Mouse (Mus musculus) intestine, embryonic 15.5 days (tissue): ENCODE measurements around the gene Insl3. TPM values are rescaled to one million over a fixed set of nuclear protein-coding genes. Genes with fewer than 3 reads are reported as not detected.
"Not testable (repeated sequence)": the region's sequence is repeated elsewhere in the genome, so short reads cannot be mapped to it uniquely, and the experiment has no call there.

Source experiments
- ATAC-seq: fragments of 200-750 bp; cut with Nextera tagmentation; 2 replicates; pipeline ENCODE4 v1.8.0; 2017; ENCODE audit warnings: moderate TSS enrichment, moderate library complexity
- H3K27ac ChIP-seq: fragments of 300-500 bp; sonication (generic); 2 replicates; pipeline ENCODE4 v1.5.1; 2015; ENCODE audit warnings: mild to moderate bottlenecking, inconsistent platforms
- H3K27me3 ChIP-seq: fragments of 300-500 bp; sonication (generic); replicated peaks from 2 replicates; pipeline ENCODE4 v1.6.1; 2015; ENCODE audit warnings: inconsistent platforms
- H3K36me3 ChIP-seq: fragments of 300-500 bp; sonication (generic); 2 replicates; pipeline ENCODE4 v1.6.1; 2015; ENCODE audit warnings: inconsistent platforms
- H3K4me1 ChIP-seq: fragments of 300-500 bp; sonication (generic); replicated peaks from 2 replicates; pipeline ENCODE4 v1.6.1; 2015; ENCODE audit warnings: inconsistent platforms
- H3K4me2 ChIP-seq: fragments of 300-500 bp; sonication (generic); replicated peaks from 2 replicates; pipeline ENCODE4 v1.6.1; 2015; ENCODE audit warnings: mild to moderate bottlenecking, inconsistent platforms
- H3K4me3 ChIP-seq: fragments of 300-500 bp; sonication (generic); replicated peaks from 2 replicates; pipeline ENCODE4 v1.5.1; 2015; ENCODE audit warnings: inconsistent platforms
- H3K9ac ChIP-seq: fragments of 300-500 bp; sonication (generic); 2 replicates; pipeline ENCODE4 v1.6.1; 2015; ENCODE audit warnings: inconsistent platforms
- H3K9me3 ChIP-seq: fragments of 300-500 bp; sonication (generic); 2 replicates; pipeline ENCODE4 v1.6.1; 2016; ENCODE audit warnings: inconsistent platforms
- WGBS: fragments of 180-500 bp; shearing (Covaris S2); methylation state at CpG from one replicate; pipeline ENCODE4 v1.1.7; 2015; 5-methylcytosine and 5-hydroxymethylcytosine counted together
- polyA plus RNA-seq: library from polyadenylated mRNA; unstranded; fragments of >200 nt; fragmentation: Nextera tagmentation; extraction: Ambion mirVana; gene quantifications from 2 replicates; pipeline ENCODE4 v1.2.1, GENCODE M21; 2015

Insl3 gene
- polyA plus RNA-seq, 1 experiment from 2014 or later, result 1.2 TPM

GRCm38 (mm10) chr8:71717096-71717495 lies 28.1 kb downstream of the Insl3 start:
- Histone ChIP-seq H3K4me1 (0 out of 2 replicates have a peak, but pooled peaks cover 5% of the 10 kb centered on the region), H3K27me3 (no peaks in the 10 kb centered on the region), H3K9me3 (no peaks in the 10 kb centered on the region), H3K27ac (no peak overlapping the region), H3K36me3 (no peaks in the 10 kb centered on the region), H3K4me3 (no peak overlapping the region), H3K9ac (no peak overlapping the region), H3K4me2 (no peak overlapping the region)
- 0 out of 2 replicates have a peak, but pooled peaks have one; percentile 19 for ATAC-seq
- 72% methylated on average over 12 of the region's 12 CpGs for WGBS

- no peak overlapping the region for H3K4me3 ChIP-seq
- no peak overlapping the region for H3K4me2 ChIP-seq
- H3K27me3 ChIP-seq, result no peaks in the 10 kb centered on the region
- no peaks in the 10 kb centered on the region for H3K36me3 ChIP-seq
- 44% methylated on average over 3 of the region's 3 CpGs for WGBS
- H3K4me1 ChIP-seq, result 0 out of 2 replicates have a peak, but pooled peaks cover 5% of the 10 kb centered on the region
- H3K27ac ChIP-seq, result no peak overlapping the region
- no peak overlapping the region for H3K9ac ChIP-seq
- ATAC-seq, result no peak
- no peaks in the 10 kb centered on the region for H3K9me3 ChIP-seq
These were observed 29.2 kb downstream of the Insl3 start for GRCm38 (mm10) chr8:71718252-71718651.

GRCm38 (mm10) chr8:71719218-71719617 lies 30.2 kb downstream of the Insl3 start:
- Histone ChIP-seq H3K9me3 (no peaks in the 10 kb centered on the region), H3K9ac (no peak overlapping the region), H3K27ac (no peak overlapping the region), H3K4me3 (no peak overlapping the region), H3K4me1 (0 out of 2 replicates have a peak, but pooled peaks cover 5% of the 10 kb centered on the region), H3K4me2 (no peak overlapping the region), H3K36me3 (no peaks in the 10 kb centered on the region), H3K27me3 (no peaks in the 10 kb centered on the region)
- 68% methylated on average over 4 of the region's 4 CpGs for WGBS
- ATAC-seq, result no peak

GRCm38 (mm10) chr8:71719928-71720457 lies 31.0 kb downstream of the Insl3 start:
- Histone ChIP-seq H3K9me3 (no peaks in the 10 kb centered on the region), H3K4me3 (no peak overlapping the region), H3K4me2 (no peak overlapping the region), H3K36me3 (no peaks in the 10 kb centered on the region), H3K9ac (no peak overlapping the region), H3K4me1 (peaks cover 7% of the 10 kb centered on the region), H3K27me3 (peaks cover 2% of the 10 kb centered on the region; the same call in 1 of the 2 replicates), H3K27ac (no peak overlapping the region)
- no peak for ATAC-seq
- WGBS, result 45% methylated on average over 7 of the region's 7 CpGs

GRCm38 (mm10) chr8:71723047-71723551 lies 34.1 kb downstream of the Insl3 start:
- Histone ChIP-seq H3K9me3 (no peaks in the 10 kb centered on the region), H3K4me3 (no peak overlapping the region), H3K36me3 (no peaks in the 10 kb centered on the region), H3K27ac (no peak overlapping the region), H3K9ac (no peak overlapping the region), H3K4me2 (no peak overlapping the region), H3K27me3 (peaks cover 5% of the 10 kb centered on the region), H3K4me1 (peaks cover 10% of the 10 kb centered on the region)
- no peak for ATAC-seq
- WGBS, result 64% methylated on average over 14 of the region's 14 CpGs

- WGBS, result 56% methylated on average over 4 of the region's 4 CpGs
- H3K36me3 ChIP-seq, result no peaks in the 10 kb centered on the region
- ATAC-seq, result no peak
- no peak overlapping the region for H3K4me3 ChIP-seq
- H3K4me1 ChIP-seq, result peaks cover 13% of the 10 kb centered on the region
- peaks cover 5% of the 10 kb centered on the region for H3K27me3 ChIP-seq
- no peak overlapping the region for H3K27ac ChIP-seq
- H3K9ac ChIP-seq, result no peak overlapping the region
- H3K9me3 ChIP-seq, result no peaks in the 10 kb centered on the region
- H3K4me2 ChIP-seq, result no peak overlapping the region
These were observed 35.4 kb downstream of the Insl3 start for GRCm38 (mm10) chr8:71724389-71724788.

GRCm38 (mm10) chr8:71725122-71725924 lies 36.3 kb downstream of the Insl3 start, which contains the start of gene Fcho1:
Gene Fcho1 (minus strand): TSS chr8:71725716.
- H3K4me3 ChIP-seq, result peak within 1 kb of the TSS; percentile 58
- peaks cover 5% of the 10 kb centered on the region for H3K27me3 ChIP-seq
- ATAC-seq, result peak; percentile 93
- H3K4me1 ChIP-seq, result peaks cover 10% of the 10 kb centered on the region
- no peaks in the 10 kb centered on the region for H3K9me3 ChIP-seq
- under 1% methylated on average over 54 of the region's 54 CpGs for WGBS
- H3K36me3 ChIP-seq, result no peaks in the 10 kb centered on the region
- H3K4me2 ChIP-seq, result peak within 1 kb of the TSS; percentile 92
- peak within 1 kb of the TSS; percentile 61 for H3K9ac ChIP-seq
- no peak within 1 kb of the TSS for H3K27ac ChIP-seq

- no peak overlapping the region for H3K9ac ChIP-seq
- H3K27ac ChIP-seq, result no peak overlapping the region
- H3K4me1 ChIP-seq, result peaks cover 7% of the 10 kb centered on the region
- peak overlapping the region; percentile 29 for H3K4me3 ChIP-seq
- H3K36me3 ChIP-seq, result no peaks in the 10 kb centered on the region
- WGBS, result 7% methylated on average over 21 of the region's 21 CpGs
- H3K9me3 ChIP-seq, result no peaks in the 10 kb centered on the region
- H3K4me2 ChIP-seq, result peak overlapping the region; percentile 80
- peaks cover 5% of the 10 kb centered on the region for H3K27me3 ChIP-seq
- 0 out of 2 replicates have a peak, but pooled peaks have one; percentile 30 for ATAC-seq
These were observed 39.3 kb downstream of the Insl3 start for GRCm38 (mm10) chr8:71728240-71728785.

GRCm38 (mm10) chr8:71728826-71729620 lies 40.0 kb downstream of the Insl3 start:
- no peak for ATAC-seq
- H3K9ac ChIP-seq, result no peak overlapping the region
- H3K4me1 ChIP-seq, result peaks cover 7% of the 10 kb centered on the region
- peaks cover 5% of the 10 kb centered on the region for H3K27me3 ChIP-seq
- H3K4me3 ChIP-seq, result peak overlapping the region; percentile 29
- no peaks in the 10 kb centered on the region for H3K36me3 ChIP-seq
- peak overlapping the region; percentile 80 for H3K4me2 ChIP-seq
- H3K9me3 ChIP-seq, result no peaks in the 10 kb centered on the region
- no peak overlapping the region for H3K27ac ChIP-seq
- 4% methylated on average over 15 of the region's 16 CpGs for WGBS

- no peaks in the 10 kb centered on the region for H3K27me3 ChIP-seq
- H3K27ac ChIP-seq, result no peak overlapping the region
- 0 out of 2 replicates have a peak, but pooled peaks have one; percentile 11 for ATAC-seq
- no peaks in the 10 kb centered on the region for H3K36me3 ChIP-seq
- no peaks in the 10 kb centered on the region for H3K9me3 ChIP-seq
- H3K4me2 ChIP-seq, result no peak overlapping the region
- no peak overlapping the region for H3K4me3 ChIP-seq
- 48% methylated on average over 3 of the region's 3 CpGs for WGBS
- H3K4me1 ChIP-seq, result peaks cover 3% of the 10 kb centered on the region; the same call in 1 of the 2 replicates
- no peak overlapping the region for H3K9ac ChIP-seq
These were observed 42.7 kb downstream of the Insl3 start for GRCm38 (mm10) chr8:71731652-71732230.

GRCm38 (mm10) chr8:71738316-71738715 lies 49.3 kb downstream of the Insl3 start:
- not testable (repeated sequence) for H3K9ac ChIP-seq, ATAC-seq, H3K4me2 ChIP-seq, H3K36me3 ChIP-seq, H3K4me1 ChIP-seq, H3K4me3 ChIP-seq, H3K27ac ChIP-seq, H3K9me3 ChIP-seq, H3K27me3 ChIP-seq
